Mouse (Mus musculus) olfactory bulb, adult 2 months (tissue): Measurements from ENCODE around the gene Phxr2.

ENCODE experiments used
- CTCF ChIP-seq: fragments of 200-500 bp; IDR thresholded peaks from 2 replicates; pipeline ENCODE4 v1.5.1; 2012; ENCODE audit warnings: low read depth, mild to moderate bottlenecking, low read length, moderate library complexity; ENCODE audit not compliant: insufficient read depth
- POLR2A ChIP-seq: fragments of 200-500 bp; IDR thresholded peaks from 2 replicates; pipeline ENCODE4 v1.6.1; 2012; ENCODE audit warnings: mild to moderate bottlenecking, low read depth, low read length, moderate library complexity; ENCODE audit not compliant: insufficient read depth

DNA sequence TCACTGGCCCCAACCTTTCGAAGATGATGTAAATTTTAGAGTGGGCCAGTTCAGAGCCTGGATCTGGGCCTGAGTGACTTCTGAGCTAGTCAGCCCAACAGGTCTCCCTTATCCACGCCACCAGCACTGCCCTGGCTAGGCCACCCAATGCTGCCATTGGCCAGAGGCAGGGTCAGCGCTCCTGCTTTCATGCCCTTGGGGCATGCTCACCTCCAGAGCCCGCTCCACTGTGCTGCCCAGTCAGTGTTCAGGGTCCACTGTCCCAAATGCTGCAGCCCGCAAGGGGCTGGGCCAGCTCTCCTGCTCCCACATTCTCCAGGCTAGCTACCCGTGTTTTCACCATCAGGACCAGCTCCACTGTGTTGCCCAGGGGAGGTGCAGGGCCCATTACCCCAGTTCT is 23.9 kb upstream of the Phxr2 start:
- TF ChIP-seq CTCF (no peak), POLR2A (no peak)
